Mouse (Mus musculus): Measurements from ENCODE around the gene Olfr982. TPM values are rescaled to one million over a fixed set of nuclear protein-coding genes. Genes with fewer than 3 reads are reported as not detected.

The Olfr982 gene
- not detected in 2 replicates for polyA plus RNA-seq (2012; rRNA removed)

GRCm38 (mm10) chr9:40073529-40073928 is at the start of gene Olfr982:
Olfr982 (plus strand) TSS chr9:40073829.

DNA sequence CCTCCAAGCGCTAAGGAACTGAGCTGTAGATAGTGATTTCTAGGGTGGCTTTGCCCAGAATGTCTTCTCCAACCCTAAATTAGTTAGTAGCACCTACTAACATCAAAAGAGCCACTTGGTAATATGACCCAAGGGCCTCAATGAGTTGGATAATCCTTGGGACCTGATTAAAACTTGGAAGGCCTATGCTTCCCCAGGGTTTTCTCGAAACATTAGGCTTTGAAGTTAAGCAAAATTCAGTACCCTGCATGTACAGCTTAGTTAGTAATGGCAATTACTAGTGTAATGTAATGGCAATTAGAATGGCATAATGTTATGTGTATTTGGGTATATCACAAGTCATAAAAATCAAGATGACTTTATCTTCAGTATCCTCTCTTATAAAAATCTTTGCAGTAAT is 19.9 kb downstream of the Olfr982 start, which contains the start of gene Olfr983:
Gene Olfr983 (minus strand): TSS at position 101 of the 400 bp plus-strand sequence.

GRCm38 (mm10) chr9:40114106-40114505 is 40.5 kb downstream of the Olfr982 start, which contains the start of gene Olfr984:
Olfr984 (minus strand) TSS chr9:40114206.

Other genes with a start within 250 kb of the Olfr982 start
- not detected in 2 replicates for gene Olfr971, start 237.0 kb upstream of the Olfr982 start, polyA plus RNA-seq (2012; rRNA removed)
- gene Olfr972, start 207.4 kb upstream of the Olfr982 start, polyA plus RNA-seq (2012; rRNA removed) = not detected in 2 replicates
- not detected in 2 replicates for gene Olfr229, start 166.5 kb upstream of the Olfr982 start, polyA plus RNA-seq (2012; rRNA removed)
- not detected in 2 replicates for gene Olfr974, start 136.3 kb upstream of the Olfr982 start, polyA plus RNA-seq (2012; rRNA removed)
- gene Olfr975, start 121.8 kb upstream of the Olfr982 start, polyA plus RNA-seq (2012; rRNA removed) = not detected in 2 replicates
- gene Olfr976, start 112.7 kb upstream of the Olfr982 start, polyA plus RNA-seq (2012; rRNA removed) = not detected in 2 replicates
- not detected in 2 replicates for gene Olfr978, start 81.7 kb upstream of the Olfr982 start, polyA plus RNA-seq (2012; rRNA removed)
- not detected in 2 replicates for gene Olfr979, start 70.4 kb upstream of the Olfr982 start, polyA plus RNA-seq (2012; rRNA removed)
- not detected in 2 replicates for gene Olfr980, start 64.2 kb upstream of the Olfr982 start, polyA plus RNA-seq (2012; rRNA removed)
- gene Olfr981, start 52.4 kb upstream of the Olfr982 start, polyA plus RNA-seq (2012; rRNA removed) = not detected in 2 replicates
- gene Olfr983, start 19.8 kb downstream of the Olfr982 start, polyA plus RNA-seq (2012; rRNA removed) = not detected in 2 replicates
- gene Olfr984, start 40.4 kb downstream of the Olfr982 start, polyA plus RNA-seq (2012; rRNA removed) = not detected in 2 replicates
- not detected in 2 replicates for gene Olfr985, start 56.4 kb downstream of the Olfr982 start, polyA plus RNA-seq (2012; rRNA removed)
- not detected in 2 replicates for gene Tmem225, start 74.3 kb downstream of the Olfr982 start, polyA plus RNA-seq (2012; rRNA removed)
- gene Olfr986, start 107.1 kb downstream of the Olfr982 start, polyA plus RNA-seq (2012; rRNA removed) = not detected in 2 replicates
- 0.56 and 0.58 TPM in 2 replicates for gene Zfp202, start 118.5 kb downstream of the Olfr982 start, polyA plus RNA-seq (2012; rRNA removed)
- gene Scn3b, start 195.4 kb downstream of the Olfr982 start, polyA plus RNA-seq (2012; rRNA removed) = 0.37 and 0.62 TPM in 2 replicates